Mouse (Mus musculus) liver, adult 2 months (tissue): Measurements from ENCODE around the gene Tmem204.

ENCODE experiments used
- CTCF ChIP-seq: fragments of 200-500 bp; IDR thresholded peaks from 2 replicates; pipeline ENCODE4 v1.5.1; 2011; ENCODE audit warnings: low read depth, low read length, control low read depth
- POLR2A ChIP-seq: fragments of 200-500 bp; IDR thresholded peaks from 2 replicates; pipeline ENCODE4 v1.6.1; 2011; ENCODE audit warnings: low read length, control low read depth; ENCODE audit not compliant: insufficient read depth; ENCODE audit errors: extremely low read depth

GRCm38 (mm10) chr17:25013606-25014501 is 69.5 kb downstream of the Tmem204 start:
- TF ChIP-seq CTCF (no peak), POLR2A (no peak)
